Mouse (Mus musculus) lung, adult 2 months (tissue): Measurements from ENCODE around the gene Arhgap23. TPM values are rescaled to one million over a fixed set of nuclear protein-coding genes. Genes with fewer than 3 reads are reported as not detected.

Experiments used
- DNase-seq: peaks from one replicate; pipeline ENCODE4 v3.0.0; 2022
- H3K4me1 ChIP-seq: fragments of 200-500 bp; 2 replicates; pipeline ENCODE4 v1.6.1; 2011; ENCODE audit warnings: low read length; ENCODE audit not compliant: control insufficient read depth, insufficient read depth
- H3K4me3 ChIP-seq: fragments of 200-500 bp; replicated peaks from 2 replicates; pipeline ENCODE3; 2011; ENCODE audit warnings: low read depth, mild to moderate bottlenecking, control low read depth, low read length; ENCODE audit errors: extremely low read depth
- CTCF ChIP-seq: fragments of 200-500 bp; IDR thresholded peaks from 2 replicates; pipeline ENCODE4 v1.5.1; 2011; ENCODE audit warnings: mild to moderate bottlenecking, low read length, control low read depth; ENCODE audit not compliant: insufficient read depth
- POLR2A ChIP-seq: fragments of 200-500 bp; IDR thresholded peaks from 2 replicates; pipeline ENCODE4 v1.6.1; 2011; ENCODE audit warnings: low read depth, mild to moderate bottlenecking, control low read depth, low read length, borderline replicate concordance; ENCODE audit errors: extremely low read depth
- WGBS: fragments of 180-500 bp; shearing (Covaris S2); methylation state at CpG from one replicate; pipeline ENCODE4 v1.1.7; 2018; 5-methylcytosine and 5-hydroxymethylcytosine counted together
- polyA plus RNA-seq: library from polyadenylated mRNA; depleted of rRNA; stranded (reverse); fragments of >200 nt; gene quantifications from 2 replicates; pipeline ENCODE4 v1.2.3, GENCODE M21; 2012; rRNA removed

The Arhgap23 gene
- polyA plus RNA-seq: 74.3 and 90.6 TPM in 2 replicates

- TF ChIP-seq POLR2A (0 out of 2 replicates have a peak, but pooled peaks have one; percentile 12), CTCF (no peak)
- 1% methylated on average over 29 of the region's 29 CpGs for WGBS
- Histone ChIP-seq H3K4me3 (peak within 1 kb of the TSS; percentile 69), H3K4me1 (peaks cover 2% of the 10 kb centered on the region; the same call in 1 of the 2 replicates)
- DNase-seq: no peak
These were observed at the start of gene Arhgap23 for GRCm38 (mm10) chr11:97415330-97415711. Gene Arhgap23 (plus strand): TSS chr11:97415533.

- no peak for DNase-seq
- no peak for TF ChIP-seq POLR2A
- TF ChIP-seq CTCF: no peak
- peaks cover 10% of the 10 kb centered on the region for H3K4me1 ChIP-seq
- 59% methylated on average over 1 of the region's 1 CpGs for whole genome bisulfite sequencing
- H3K4me3 ChIP-seq: no peak overlapping the region
These were observed 49.8 kb upstream of the Arhgap23 start for GRCm38 (mm10) chr11:97365556-97365955.

- Histone ChIP-seq H3K4me3 (no peak overlapping the region), H3K4me1 (peaks cover 10% of the 10 kb centered on the region; the same call in 1 of the 2 replicates)
- 60% methylated on average over 5 of the region's 5 CpGs for WGBS
- no peak for TF ChIP-seq POLR2A
- TF ChIP-seq CTCF: no peak
- DNase-seq: no peak
These were observed 46.8 kb upstream of the Arhgap23 start for GRCm38 (mm10) chr11:97368501-97368900.

GRCm38 (mm10) chr11:97370329-97371091 lies 44.8 kb upstream of the Arhgap23 start:
- peaks cover 3% of the 10 kb centered on the region; the same call in 1 of the 2 replicates for H3K4me1 ChIP-seq
- WGBS: 35% methylated on average over 7 of the region's 7 CpGs
- no peak for DNase-seq
- no peak overlapping the region for H3K4me3 ChIP-seq
- no peak for TF ChIP-seq POLR2A
- no peak for TF ChIP-seq CTCF

- no peak for TF ChIP-seq POLR2A
- no peak for TF ChIP-seq CTCF
- WGBS: 70% methylated on average over 6 of the region's 6 CpGs
- Histone ChIP-seq H3K4me1 (peaks cover 3% of the 10 kb centered on the region; the same call in 1 of the 2 replicates), H3K4me3 (no peak overlapping the region)
- DNase-seq: peak; percentile 15
These were observed 43.0 kb upstream of the Arhgap23 start for GRCm38 (mm10) chr11:97372159-97372864.

GRCm38 (mm10) chr11:97373402-97373801 lies 41.9 kb upstream of the Arhgap23 start:
- TF ChIP-seq CTCF (no peak), POLR2A (no peak)
- DNase-seq: no peak
- H3K4me1 ChIP-seq: peaks cover 3% of the 10 kb centered on the region; the same call in 1 of the 2 replicates
- no peak overlapping the region for H3K4me3 ChIP-seq
- WGBS: 89% methylated on average over 2 of the region's 2 CpGs

GRCm38 (mm10) chr11:97380036-97380435 lies 35.3 kb upstream of the Arhgap23 start:
- 68% methylated on average over 3 of the region's 3 CpGs for whole genome bisulfite sequencing
- no peaks in the 10 kb centered on the region for H3K4me1 ChIP-seq
- no peak for DNase-seq

GRCm38 (mm10) chr11:97383017-97383416 lies 32.3 kb upstream of the Arhgap23 start:
- no peak for TF ChIP-seq POLR2A
- TF ChIP-seq CTCF: no peak
- Histone ChIP-seq H3K4me1 (no peaks in the 10 kb centered on the region), H3K4me3 (no peak overlapping the region)
- 85% methylated on average over 2 of the region's 2 CpGs for WGBS
- DNase-seq: no peak

More at GRCm38 (mm10) chr11:97380036-97380435, 35.3 kb upstream of the Arhgap23 start:
- H3K4me3 ChIP-seq: no peak overlapping the region
- TF ChIP-seq POLR2A (no peak), CTCF (no peak)

GRCm38 (mm10) chr11:97383764-97384163 lies 31.6 kb upstream of the Arhgap23 start:
- no peak for DNase-seq
- WGBS: 37% methylated on average over 2 of the region's 2 CpGs

More at GRCm38 (mm10) chr11:97383764-97384163, 31.6 kb upstream of the Arhgap23 start:
- no peaks in the 10 kb centered on the region for H3K4me1 ChIP-seq
- H3K4me3 ChIP-seq: no peak overlapping the region
- TF ChIP-seq POLR2A (no peak), CTCF (no peak)
